Mouse (Mus musculus) ES-E14 (cell line): ENCODE measurements around the gene Zbp1. TPM values are rescaled to one million over a fixed set of nuclear protein-coding genes. Genes with fewer than 3 reads are reported as not detected.

Experiments
- DNase-seq: peaks from one replicate; pipeline ENCODE4 v3.0.0-alpha.2; 2013; ENCODE audit warnings: low read depth, low spot score
- H3K27ac ChIP-seq: 2 replicates; pipeline ENCODE4 v1.5.1; 2012; ENCODE audit warnings: low read depth, mild to moderate bottlenecking, low read length, moderate library complexity, mixed read lengths; ENCODE audit not compliant: poor library complexity, insufficient read depth, severe bottlenecking
- H3K36me3 ChIP-seq: 2 replicates; pipeline ENCODE4 v1.6.1; 2012; ENCODE audit warnings: mild to moderate bottlenecking, low read length, moderate library complexity, mixed read lengths; ENCODE audit not compliant: control insufficient read depth, poor library complexity, insufficient read depth, severe bottlenecking
- H3K4me1 ChIP-seq, 2 experiments: fragments of 150-350 bp in 1 of 2; sonication (generic) in 1 of 2; 2 replicates each; pipeline ENCODE4 v1.6.1; 2012; ENCODE audit warnings: low read length in 2 of 2, mild to moderate bottlenecking in 1 of 2, mixed read lengths in 1 of 2; ENCODE audit not compliant: control insufficient read depth in 2 of 2, insufficient read depth in 2 of 2, poor library complexity in 1 of 2
- H3K4me3 ChIP-seq, 2 experiments: fragments of 150-350 bp in 1 of 2; sonication (generic) in 1 of 2; 2 replicates each; pipeline ENCODE4 v1.5.1; 2012; ENCODE audit warnings: low read length in 2 of 2, low read depth in 1 of 2, mild to moderate bottlenecking in 1 of 2, mixed read lengths in 1 of 2; ENCODE audit not compliant: insufficient read depth in 1 of 2, poor library complexity in 1 of 2, severe bottlenecking in 1 of 2
- H3K9ac ChIP-seq: 2 replicates; pipeline ENCODE4 v1.6.1; 2012; ENCODE audit warnings: low read depth, mild to moderate bottlenecking, low read length, mixed read lengths; ENCODE audit not compliant: poor library complexity, insufficient read depth, severe bottlenecking
- H3K9me3 ChIP-seq: fragments of 150-350 bp; sonication (generic); 2 replicates; pipeline ENCODE4 v1.6.1; 2012; ENCODE audit warnings: low read depth, mild to moderate bottlenecking, low read length; ENCODE audit not compliant: control insufficient read depth, insufficient read depth
- CHD2 ChIP-seq: IDR thresholded peaks from 2 replicates; pipeline ENCODE4 v1.6.1; 2014; ENCODE audit warnings: mild to moderate bottlenecking, low read depth, low read length, inconsistent platforms
- HCFC1 ChIP-seq: IDR thresholded peaks from 2 replicates; pipeline ENCODE4 v1.6.1; 2012; ENCODE audit warnings: low read length, inconsistent platforms, borderline replicate concordance; ENCODE audit not compliant: insufficient read depth
- MAFK ChIP-seq: IDR thresholded peaks from 2 replicates; pipeline ENCODE4 v1.6.1; 2014; ENCODE audit warnings: mild to moderate bottlenecking, low read depth, low read length, inconsistent platforms; ENCODE audit not compliant: insufficient read depth
- ZC3H11A ChIP-seq: IDR thresholded peaks from 2 replicates; pipeline ENCODE4 v1.6.1; 2012; ENCODE audit warnings: low read depth, mild to moderate bottlenecking, inconsistent platforms, low read length, borderline replicate concordance
- ZNF384 ChIP-seq: IDR thresholded peaks from 2 replicates; pipeline ENCODE4 v1.6.1; 2012; ENCODE audit warnings: low read depth, low read length, inconsistent platforms
- in situ Hi-C, 2 experiments: fragments of 600-800 bp; cut with MboI; formaldehyde crosslinking; loops; one replicate each; pipeline ENCODE4 v1.15.1; 2025; ENCODE audit warnings: low sequenced_read_pairs in 2 of 2, inconsistent platforms in 1 of 2; ENCODE audit not compliant: unreplicated experiment in 2 of 2
- total RNA-seq: library from RNA; depleted of rRNA; stranded (reverse); fragments of 300-350 nt; gene quantifications from 2 replicates; pipeline ENCODE4 v1.2.3, GENCODE M21; 2012

The Zbp1 gene
- total RNA-seq, 1 experiment = 0.67 TPM

- in situ Hi-C loops = no loop called here
- Histone ChIP-seq H3K27ac (no peak overlapping the region), H3K9ac (no peak overlapping the region), H3K4me1 (peaks cover 16 to 55% of the 10 kb centered on the region in 2 experiments), H3K36me3 (no peaks in the 10 kb centered on the region), H3K4me3 (no peak overlapping the region), H3K9me3 (no peaks in the 10 kb centered on the region)
- DNase-seq = no peak
- TF ChIP-seq ZC3H11A (no peak), MAFK (no peak), HCFC1 (no peak), ZNF384 (no peak), CHD2 (no peak)
Measured at GRCm38 (mm10) chr2:173251675-173252074, 33.0 kb upstream of the Zbp1 start.

GRCm38 (mm10) chr2:173251133-173251532 is 32.4 kb upstream of the Zbp1 start:
- TF ChIP-seq CHD2 = no peak
- no peak for TF ChIP-seq ZC3H11A
- no peak for TF ChIP-seq MAFK
- TF ChIP-seq ZNF384 = no peak
- no peak for TF ChIP-seq HCFC1
- DNase-seq = no peak
- H3K4me3 ChIP-seq = no peak overlapping the region
- peak overlapping the region; percentile 10; the same call in 1 of the 2 replicates for H3K9ac ChIP-seq
- peaks cover 19 to 55% of the 10 kb centered on the region in 2 experiments for H3K4me1 ChIP-seq
- no peak overlapping the region for H3K27ac ChIP-seq
- no peaks in the 10 kb centered on the region for H3K9me3 ChIP-seq
- no peaks in the 10 kb centered on the region for H3K36me3 ChIP-seq
- in situ Hi-C loops = no loop called here

- H3K4me1 ChIP-seq = peaks cover 20 to 61% of the 10 kb centered on the region in 2 experiments
- H3K27ac ChIP-seq = no peak overlapping the region
- H3K4me3 ChIP-seq = no peak overlapping the region
- no peaks in the 10 kb centered on the region for H3K36me3 ChIP-seq
- in situ Hi-C loops = no loop called here
- H3K9ac ChIP-seq = no peak overlapping the region
- no peak for DNase-seq
- H3K9me3 ChIP-seq = no peaks in the 10 kb centered on the region
- TF ChIP-seq ZNF384 (no peak), CHD2 (no peak), ZC3H11A (no peak), HCFC1 (no peak), MAFK (no peak)
Measured at GRCm38 (mm10) chr2:173250411-173250810, 31.7 kb upstream of the Zbp1 start.

GRCm38 (mm10) chr2:173249965-173250364 is 31.2 kb upstream of the Zbp1 start:
- Histone ChIP-seq H3K9ac (no peak overlapping the region), H3K27ac (no peak overlapping the region), H3K4me3 (no peak overlapping the region), H3K4me1 (peaks cover 20 to 59% of the 10 kb centered on the region in 2 experiments), H3K36me3 (no peaks in the 10 kb centered on the region), H3K9me3 (no peaks in the 10 kb centered on the region)
- no peak for DNase-seq
- in situ Hi-C loops = no loop called here
- TF ChIP-seq HCFC1 = no peak
- TF ChIP-seq ZC3H11A = no peak
- no peak for TF ChIP-seq ZNF384
- TF ChIP-seq CHD2 = no peak
- no peak for TF ChIP-seq MAFK

- Histone ChIP-seq H3K9me3 (no peaks in the 10 kb centered on the region), H3K27ac (no peak overlapping the region), H3K9ac (no peak overlapping the region), H3K4me1 (peaks cover 21 to 54% of the 10 kb centered on the region in 2 experiments), H3K4me3 (no peak overlapping the region), H3K36me3 (no peaks in the 10 kb centered on the region)
- TF ChIP-seq MAFK (no peak), CHD2 (no peak), ZC3H11A (no peak), HCFC1 (no peak), ZNF384 (no peak)
- in situ Hi-C loops = no loop called here
- DNase-seq = no peak
Measured at GRCm38 (mm10) chr2:173249386-173249785, 30.7 kb upstream of the Zbp1 start.
